Mouse (Mus musculus): ENCODE results near the gene Stard3. TPM values are rescaled to one million over a fixed set of nuclear protein-coding genes. Genes with fewer than 3 reads are reported as not detected.

Stard3 gene
- 38.2 and 42.7 TPM in 2 replicates for polyA plus RNA-seq (2014; fragmentation: Nextera tagmentation; extraction: Ambion mirVana)

- Histone ChIP-seq H3K9ac (peak within 1 kb of the TSS; percentile 55), H3K4me1 (ENCODE audit: insufficient read depth) (peaks cover 18% of the 10 kb centered on the region), H3K36me3 (ENCODE audit: insufficient read depth) (no peaks in the 10 kb centered on the region), H3K9me3 (ENCODE audit: low read depth, low read length) (no peaks in the 10 kb centered on the region), H3K27ac (ENCODE audit: low read depth) (peak within 1 kb of the TSS; percentile 91), H3K4me2 (peak within 1 kb of the TSS; percentile 89), H3K4me3 (ENCODE audit: low read depth, low read length) (peak within 1 kb of the TSS; percentile 57), H3K27me3 (ENCODE audit: insufficient read depth, low read length) (peaks cover 8% of the 10 kb centered on the region)
- no peak for TF ChIP-seq CTCF (IDR thresholded peaks at IDR 0.05; ENCODE audit: low read depth)
- ATAC-seq (ENCODE audit: insufficient read depth) (peak; percentile 90), DNase-seq (peak; percentile 95)
- WGBS, result under 1% methylated on average over 59 of the region's 60 CpGs
Measured at GRCm38 (mm10) chr11:98358161-98359083, at the start of gene Stard3. Gene Stard3, plus strand, starts transcription at chr11:98358368.

- DNase-seq (peak; percentile 92), ATAC-seq (ENCODE audit: insufficient read depth) (no peak)
- 3% methylated on average over 26 of the region's 26 CpGs for WGBS
- Histone ChIP-seq H3K27ac (ENCODE audit: low read depth) (no peak overlapping the region), H3K4me3 (ENCODE audit: low read depth, low read length) (no peak overlapping the region), H3K9me3 (ENCODE audit: low read depth, low read length) (no peaks in the 10 kb centered on the region), H3K36me3 (ENCODE audit: insufficient read depth) (no peaks in the 10 kb centered on the region), H3K9ac (no peak overlapping the region), H3K4me2 (0 out of 2 replicates have a peak overlapping the region, but pooled peaks have one; percentile 18), H3K4me1 (ENCODE audit: insufficient read depth) (no peaks in the 10 kb centered on the region), H3K27me3 (ENCODE audit: insufficient read depth, low read length) (peaks cover 47% of the 10 kb centered on the region)
- no peak for TF ChIP-seq CTCF (IDR thresholded peaks at IDR 0.05; ENCODE audit: low read depth)
Measured at GRCm38 (mm10) chr11:98313790-98314323, 44.3 kb upstream of the Stard3 start.

GRCm38 (mm10) chr11:98317479-98317878, 40.7 kb upstream of the Stard3 start:
- no peaks in the 10 kb centered on the region for H3K4me1 ChIP-seq (ENCODE audit: insufficient read depth)
- TF ChIP-seq CTCF (IDR thresholded peaks at IDR 0.05; ENCODE audit: low read depth), result no peak
- ATAC-seq (ENCODE audit: insufficient read depth) (no peak), DNase-seq (no peak)
- H3K9me3 ChIP-seq (ENCODE audit: low read depth, low read length), result no peaks in the 10 kb centered on the region
- H3K9ac ChIP-seq, result no peak overlapping the region
- no peak overlapping the region for H3K4me2 ChIP-seq
- H3K27ac ChIP-seq (ENCODE audit: low read depth), result no peak overlapping the region
- no peaks in the 10 kb centered on the region for H3K36me3 ChIP-seq (ENCODE audit: insufficient read depth)
- H3K27me3 ChIP-seq (ENCODE audit: insufficient read depth, low read length), result peaks cover 82% of the 10 kb centered on the region
- 12% methylated on average over 7 of the region's 7 CpGs for WGBS
- no peak overlapping the region for H3K4me3 ChIP-seq (ENCODE audit: low read depth, low read length)

GRCm38 (mm10) chr11:98318421-98319116, 39.6 kb upstream of the Stard3 start:
- Histone ChIP-seq H3K36me3 (ENCODE audit: insufficient read depth) (no peaks in the 10 kb centered on the region), H3K9ac (no peak overlapping the region), H3K27ac (ENCODE audit: low read depth) (no peak overlapping the region), H3K4me3 (ENCODE audit: low read depth, low read length) (no peak overlapping the region), H3K4me2 (no peak overlapping the region), H3K4me1 (ENCODE audit: insufficient read depth) (no peaks in the 10 kb centered on the region), H3K9me3 (ENCODE audit: low read depth, low read length) (no peaks in the 10 kb centered on the region), H3K27me3 (ENCODE audit: insufficient read depth, low read length) (peaks cover 86% of the 10 kb centered on the region)
- WGBS, result 2% methylated on average over 14 of the region's 14 CpGs
- TF ChIP-seq CTCF (IDR thresholded peaks at IDR 0.05; ENCODE audit: low read depth), result no peak
- DNase-seq (no peak), ATAC-seq (ENCODE audit: insufficient read depth) (no peak)

- Histone ChIP-seq H3K4me3 (ENCODE audit: low read depth, low read length) (no peak overlapping the region), H3K36me3 (ENCODE audit: insufficient read depth) (no peaks in the 10 kb centered on the region), H3K9me3 (ENCODE audit: low read depth, low read length) (no peaks in the 10 kb centered on the region), H3K4me1 (ENCODE audit: insufficient read depth) (no peaks in the 10 kb centered on the region), H3K4me2 (no peak overlapping the region), H3K27ac (ENCODE audit: low read depth) (no peak overlapping the region), H3K9ac (no peak overlapping the region), H3K27me3 (ENCODE audit: insufficient read depth, low read length) (peaks cover 88% of the 10 kb centered on the region)
- DNase-seq (no peak), ATAC-seq (ENCODE audit: insufficient read depth) (no peak)
- TF ChIP-seq CTCF (IDR thresholded peaks at IDR 0.05; ENCODE audit: low read depth), result no peak
- WGBS, result 4% methylated on average over 15 of the region's 15 CpGs
Measured at GRCm38 (mm10) chr11:98319120-98319519, 39.0 kb upstream of the Stard3 start.

- Histone ChIP-seq H3K27me3 (ENCODE audit: insufficient read depth, low read length) (peaks cover 88% of the 10 kb centered on the region), H3K36me3 (ENCODE audit: insufficient read depth) (no peaks in the 10 kb centered on the region), H3K27ac (ENCODE audit: low read depth) (no peak overlapping the region), H3K4me1 (ENCODE audit: insufficient read depth) (no peaks in the 10 kb centered on the region), H3K4me2 (no peak overlapping the region), H3K4me3 (ENCODE audit: low read depth, low read length) (no peak overlapping the region), H3K9me3 (ENCODE audit: low read depth, low read length) (no peaks in the 10 kb centered on the region), H3K9ac (no peak overlapping the region)
- ATAC-seq (ENCODE audit: insufficient read depth), result no peak
- 23% methylated on average over 4 of the region's 4 CpGs for WGBS
- TF ChIP-seq CTCF (IDR thresholded peaks at IDR 0.05; ENCODE audit: low read depth), result no peak
- no peak for DNase-seq
Measured at GRCm38 (mm10) chr11:98319544-98319943, 38.6 kb upstream of the Stard3 start.

- Histone ChIP-seq H3K4me3 (ENCODE audit: low read depth, low read length) (no peak overlapping the region), H3K9ac (no peak overlapping the region), H3K27me3 (ENCODE audit: insufficient read depth, low read length) (peaks cover 90% of the 10 kb centered on the region), H3K9me3 (ENCODE audit: low read depth, low read length) (no peaks in the 10 kb centered on the region), H3K4me1 (ENCODE audit: insufficient read depth) (no peaks in the 10 kb centered on the region), H3K36me3 (ENCODE audit: insufficient read depth) (no peaks in the 10 kb centered on the region), H3K4me2 (no peak overlapping the region), H3K27ac (ENCODE audit: low read depth) (no peak overlapping the region)
- WGBS, result 6% methylated on average over 2 of the region's 2 CpGs
- no peak for TF ChIP-seq CTCF (IDR thresholded peaks at IDR 0.05; ENCODE audit: low read depth)
- ATAC-seq (ENCODE audit: insufficient read depth), result no peak
- no peak for DNase-seq
Measured at GRCm38 (mm10) chr11:98319944-98320343, 38.2 kb upstream of the Stard3 start.

Data from lung, embryonic 14.5 days (tissue).